8 mouse cellular contexts compared by ENCODE assay signal in the genomic region with DNA sequence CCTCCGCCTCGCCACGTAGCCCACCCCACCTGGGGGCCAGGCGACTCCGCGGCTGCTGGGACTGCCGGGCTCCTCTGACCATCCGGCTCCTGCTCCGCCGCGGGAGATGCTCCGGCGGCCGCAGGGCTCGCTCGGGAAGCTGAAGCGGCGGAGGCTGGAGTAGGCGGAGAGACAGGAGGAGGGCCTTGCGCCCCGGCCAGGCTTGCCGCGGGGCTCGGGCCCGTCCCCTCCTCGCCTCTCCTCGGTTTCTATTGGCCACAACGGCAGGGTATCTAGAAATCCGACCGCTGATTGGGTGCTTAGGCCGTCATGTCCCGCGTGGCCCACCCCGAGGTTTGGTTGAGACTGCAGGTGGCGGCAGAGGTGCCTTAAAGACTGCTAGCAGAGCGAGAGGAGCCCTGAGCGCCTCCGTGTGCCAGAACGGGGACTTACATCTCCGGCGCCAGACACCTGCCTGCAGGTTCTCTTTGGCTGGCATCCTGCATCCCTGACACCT. TPM values are rescaled to one million over a fixed set of nuclear protein-coding genes. Genes with fewer than 3 reads are reported as not detected.
DNase-seq lines count a peak whose midpoint lies in the region; ATAC-seq lines count a peak whose summit lies in the region.

A gene (minus strand): TSS at position 174 of the 496 bp plus-strand sequence.

- peak; percentile 99 for DNase-seq in adipocyte (ENCODE audit: low spot score)
- peak; percentile 98 for DNase-seq in embryo, embryonic 10 days (ENCODE audit: low spot score)
- peak; percentile 92 for DNase-seq in gastrocnemius, postnatal 10 days
- DNase-seq in induced T-regulatory cell, adult 2 months (ENCODE audit: low read depth) = peak; percentile 99
- DNase-seq in left cerebral cortex, adult 9 months (ENCODE audit: low spot score in 2 of 2) = peak; percentile 98 to 100
- peak; percentile 96 for DNase-seq in right cerebral cortex, postnatal 14 days
- DNase-seq in urinary bladder, postnatal 36 days (ENCODE audit: low spot score in 2 of 2) = peak; percentile 96 to 98

- ATAC-seq in megakaryocyte progenitor cell, adult 5-6 weeks (replicated peaks; ENCODE audit: poor library complexity) = peak; percentile 96

RNA-seq across cellular contexts. Expression of the gene that starts here (rescaled TPM):
- total RNA-seq in gastrocnemius, postnatal 10 days (2021) = 10 to 100 TPM in 1 of 2 experiments, 1 to 10 TPM in 1; 5.5 to 10.1 TPM
- total RNA-seq in megakaryocyte progenitor cell, adult 5-6 weeks (2015) = 7.4 and 10.6 TPM in 2 replicates
- total RNA-seq in megakaryocyte progenitor cell, adult 5-6 weeks (2017) = 6.0 and 11.6 TPM in 2 replicates

Comparison
In these comparisons a context has a peak if more than half of its experiments do, and no peak if none do; other contexts are left out.
1. Peak in every context shown above with its lines: DNase-seq and ATAC-seq.